Mouse (Mus musculus): Measurements from ENCODE around the gene Dcaf1.

DNA sequence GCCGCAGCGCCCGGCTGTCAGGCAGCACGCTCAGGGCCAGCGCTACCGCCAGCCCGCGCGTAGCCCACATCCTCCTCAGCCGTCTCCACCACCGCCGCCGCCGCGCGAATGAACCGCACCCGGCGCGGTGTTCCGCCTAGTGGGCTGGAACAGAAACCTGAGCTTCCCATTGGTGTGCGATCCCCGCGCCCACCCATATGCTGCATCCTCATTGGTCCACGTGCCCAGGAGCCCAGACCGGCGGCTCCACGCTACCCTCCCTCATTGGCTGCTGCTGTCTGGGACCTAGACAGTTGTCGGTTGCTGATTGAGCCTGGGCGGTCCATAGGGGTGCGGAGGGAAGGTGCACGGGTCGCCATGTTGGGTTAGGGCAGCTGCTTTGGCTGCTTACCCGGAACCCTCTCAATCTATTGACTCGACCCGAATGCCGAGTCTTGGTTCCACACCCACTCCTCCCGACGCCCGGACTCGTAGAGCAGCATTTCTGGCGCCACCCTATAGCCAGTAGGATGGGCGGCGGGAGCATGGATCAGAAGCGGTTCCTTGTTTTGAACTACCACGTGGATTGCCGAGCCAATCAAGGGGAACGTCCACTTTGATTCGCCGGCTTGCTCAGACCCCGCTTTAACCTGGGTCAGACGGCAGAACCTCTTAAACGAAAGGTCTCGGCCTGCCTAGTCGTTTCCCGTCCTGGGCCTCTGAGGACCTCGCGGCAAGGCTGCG is 70.3 kb downstream of the Dcaf1 start, which contains the start of gene Manf:
- no peak for TF ChIP-seq FLI1 (IDR thresholded peaks at IDR 0.05; ENCODE audit: low read length)
- no peak for TF ChIP-seq GATA1 (IDR thresholded peaks at IDR 0.05; ENCODE audit: borderline replicate concordance, low read length)

All from megakaryocyte, embryonic 14.5 days (primary cell).